Mouse (Mus musculus) c-Kit-positive CD71-positive TER-119-negative erythroid progenitor cells, embryonic 14.5 days (primary cell): Measurements from ENCODE around the gene Ascc3.

Source experiments
- DNase-seq: peaks from one replicate; pipeline ENCODE4 v3.0.0-alpha.2; 2013; ENCODE audit warnings: low read depth

The Ascc3 gene

GRCm38 (mm10) chr10:50762984-50763383 lies 170.5 kb downstream of the Ascc3 start:
- no peak for DNase-seq

GRCm38 (mm10) chr10:50763457-50764310 lies 171.2 kb downstream of the Ascc3 start:
- no peak for DNase-seq

- no peak for DNase-seq
Observed at GRCm38 (mm10) chr10:50772811-50773210, 180.3 kb downstream of the Ascc3 start.

- DNase-seq, result no peak
Observed at GRCm38 (mm10) chr10:50773846-50774245, 181.4 kb downstream of the Ascc3 start.

GRCm38 (mm10) chr10:50792840-50793239 lies 200.4 kb downstream of the Ascc3 start:
- no peak for DNase-seq

- no peak for DNase-seq
Observed at GRCm38 (mm10) chr10:50801594-50801993, 209.1 kb downstream of the Ascc3 start.

GRCm38 (mm10) chr10:50802380-50802779 lies 209.9 kb downstream of the Ascc3 start:
- no peak for DNase-seq

- no peak for DNase-seq
Observed at GRCm38 (mm10) chr10:50806166-50806565, 213.7 kb downstream of the Ascc3 start.

- no peak for DNase-seq
Observed at GRCm38 (mm10) chr10:50822363-50822762, 229.9 kb downstream of the Ascc3 start.

- DNase-seq, result no peak
Observed at GRCm38 (mm10) chr10:50826829-50827228, 234.4 kb downstream of the Ascc3 start.

- DNase-seq, result no peak
Observed at GRCm38 (mm10) chr10:50834533-50834932, 242.1 kb downstream of the Ascc3 start.

- DNase-seq, result no peak
Observed at GRCm38 (mm10) chr10:50843363-50843762, 250.9 kb downstream of the Ascc3 start.

- DNase-seq, result no peak
Observed at GRCm38 (mm10) chr10:50868202-50868601, 275.7 kb downstream of the Ascc3 start.

GRCm38 (mm10) chr10:50876952-50877351 lies 284.5 kb downstream of the Ascc3 start:
- DNase-seq, result no peak

- DNase-seq, result no peak
Observed at GRCm38 (mm10) chr10:50881476-50882069, 289.1 kb downstream of the Ascc3 start.

- DNase-seq, result no peak
Observed at GRCm38 (mm10) chr10:50882366-50882765, 289.9 kb downstream of the Ascc3 start.

- no peak for DNase-seq
Observed at GRCm38 (mm10) chr10:50886305-50886704, 293.8 kb downstream of the Ascc3 start.

GRCm38 (mm10) chr10:50890621-50891020 lies 298.2 kb downstream of the Ascc3 start:
- DNase-seq, result no peak

GRCm38 (mm10) chr10:50891876-50892711 lies 299.6 kb downstream of the Ascc3 start:
- no peak for DNase-seq

GRCm38 (mm10) chr10:50892751-50893320 lies 300.4 kb downstream of the Ascc3 start:
- no peak for DNase-seq

- DNase-seq, result no peak
Observed at GRCm38 (mm10) chr10:50893546-50893945, 301.1 kb downstream of the Ascc3 start.
